Mouse (Mus musculus) heart, postnatal 0 days (tissue): ENCODE results near the gene Fhl4.

Experiments used
- CTCF ChIP-seq: IDR thresholded peaks from 2 replicates; pipeline ENCODE4 v1.5.1; 2016; ENCODE audit warnings: antibody characterized with exemption, control low read depth, low read depth
- EP300 ChIP-seq: IDR thresholded peaks from 2 replicates; pipeline ENCODE4 v1.6.1; 2016; ENCODE audit warnings: antibody characterized with exemption, low read depth

- TF ChIP-seq CTCF (peak; percentile 22; the same call in 1 of the 2 replicates), EP300 (no peak)
Measured at GRCm38 (mm10) chr10:85127395-85128287, 25.3 kb upstream of the Fhl4 start, which contains the start of gene Mterf2.
